Mouse (Mus musculus) hindbrain, embryonic 14.5 days (tissue): ENCODE data around the gene Wdr41. TPM values are rescaled to one million over a fixed set of nuclear protein-coding genes. Genes with fewer than 3 reads are reported as not detected.

Experiments used
- ATAC-seq: fragments of 200-750 bp; cut with Nextera tagmentation; 2 replicates; pipeline ENCODE4 v1.8.0; 2017; ENCODE audit warnings: moderate number of reproducible peaks, mild to moderate bottlenecking, moderate TSS enrichment, moderate library complexity; ENCODE audit not compliant: low FRiP score
- DNase-seq: peaks from one replicate; pipeline ENCODE4 v3.0.0-alpha.2; 2015; ENCODE audit warnings: low spot score
- H3K27ac ChIP-seq: fragments of 300-500 bp; sonication (generic); 2 replicates; pipeline ENCODE4 v1.5.1; 2014; ENCODE audit warnings: mild to moderate bottlenecking, moderate library complexity
- H3K27me3 ChIP-seq: fragments of 300-500 bp; sonication (generic); 2 replicates; pipeline ENCODE4 v1.6.1; 2014; ENCODE audit warnings: mild to moderate bottlenecking, low read length, mixed read lengths; ENCODE audit not compliant: control insufficient read depth, insufficient read depth
- H3K36me3 ChIP-seq: fragments of 300-500 bp; sonication (generic); replicated peaks from 2 replicates; pipeline ENCODE4 v1.6.1; 2014; ENCODE audit not compliant: control insufficient read depth, insufficient read depth
- H3K4me1 ChIP-seq: fragments of 300-500 bp; sonication (generic); replicated peaks from 2 replicates; pipeline ENCODE4 v1.6.1; 2014; ENCODE audit warnings: antibody characterized with exemption, low read length, mixed read lengths; ENCODE audit not compliant: control insufficient read depth, insufficient read depth
- H3K4me2 ChIP-seq: fragments of 300-500 bp; sonication (generic); replicated peaks from 2 replicates; pipeline ENCODE4 v1.6.1; 2014; ENCODE audit warnings: mild to moderate bottlenecking, moderate library complexity
- H3K4me3 ChIP-seq: fragments of 300-500 bp; sonication (generic); replicated peaks from 2 replicates; pipeline ENCODE4 v1.5.1; 2014; ENCODE audit warnings: mild to moderate bottlenecking, low read length
- H3K9ac ChIP-seq: fragments of 300-500 bp; sonication (generic); 2 replicates; pipeline ENCODE4 v1.6.1; 2014
- H3K9me3 ChIP-seq: fragments of 300-500 bp; sonication (generic); 2 replicates; pipeline ENCODE4 v1.6.1; 2016; ENCODE audit warnings: low read length; ENCODE audit not compliant: control insufficient read depth
- WGBS: fragments of 180-500 bp; shearing (Covaris S2); extraction: QIAGEN DNeasy Blood & Tissue Kit; methylation state at CpG from one replicate; pipeline ENCODE4 v1.1.7; 2014; 5-methylcytosine and 5-hydroxymethylcytosine counted together
- polyA plus RNA-seq: library from polyadenylated mRNA; unstranded; fragments of >200 nt; fragmentation: Nextera tagmentation; extraction: Ambion mirVana; gene quantifications from 2 replicates; pipeline ENCODE4 v1.2.1, GENCODE M21; 2014

Gene Wdr41
- 29.6 and 31.3 TPM in 2 replicates for polyA plus RNA-seq

DNA sequence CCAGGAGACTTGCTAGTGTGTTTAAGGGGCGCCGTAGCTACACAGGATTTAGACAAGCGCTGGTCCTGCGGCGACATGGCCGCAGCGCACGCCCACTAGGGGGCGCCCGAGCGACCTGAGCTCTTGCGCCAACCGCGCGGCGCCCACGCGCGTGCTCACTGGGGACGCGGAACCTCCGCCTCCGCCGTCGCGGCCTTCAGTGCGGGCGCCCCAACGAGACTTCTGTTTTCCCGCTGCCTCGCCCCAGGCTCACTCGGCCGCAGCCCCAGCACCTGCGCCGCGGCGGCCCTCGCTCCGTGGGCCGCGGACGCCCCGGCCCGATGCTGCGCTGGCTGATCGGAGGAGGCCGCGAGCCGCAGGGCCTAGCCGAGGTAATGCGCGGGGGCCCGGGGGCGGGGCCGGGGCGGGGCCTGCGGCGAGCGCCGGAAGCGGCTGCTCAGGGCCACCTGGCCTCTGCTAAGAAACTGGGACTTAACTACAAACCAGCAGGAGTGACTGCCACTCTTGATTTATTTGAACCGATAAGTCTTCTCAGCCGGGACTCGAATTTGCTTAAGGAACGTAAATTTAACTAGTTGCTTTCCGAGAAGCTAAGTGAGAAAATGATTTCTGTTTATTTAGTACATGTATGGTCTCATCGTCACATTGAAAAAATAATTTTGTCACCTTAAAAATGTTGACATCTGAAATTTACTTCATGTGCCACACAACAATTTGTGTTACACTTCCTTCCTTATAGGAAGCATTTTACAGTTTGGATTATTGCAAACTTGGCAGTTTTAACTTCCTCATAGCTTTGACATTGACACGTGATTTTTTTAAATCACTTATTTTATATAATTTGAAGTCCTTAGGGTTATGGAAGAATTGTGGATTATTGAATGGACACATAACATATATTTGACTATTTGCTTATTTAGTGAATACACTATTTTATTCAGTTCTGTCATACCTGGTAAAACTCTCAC lies at the start of gene Wdr41:
Gene Wdr41 (plus strand): TSS at position 126 of the 968 bp plus-strand sequence.
- Histone ChIP-seq H3K4me3 (peak within 1 kb of the TSS; percentile 87), H3K36me3 (peaks cover 8% of the 10 kb centered on the region; the same call in 1 of the 2 replicates), H3K4me1 (peaks cover 9% of the 10 kb centered on the region), H3K9ac (peak within 1 kb of the TSS; percentile 90), H3K27ac (peak within 1 kb of the TSS; percentile 97), H3K27me3 (no peaks in the 10 kb centered on the region), H3K4me2 (peak within 1 kb of the TSS; percentile 60), H3K9me3 (no peaks in the 10 kb centered on the region)
- peak; percentile 98 for ATAC-seq
- 3% methylated on average over 60 of the region's 68 CpGs for WGBS
- peak; percentile 96 for DNase-seq

DNA sequence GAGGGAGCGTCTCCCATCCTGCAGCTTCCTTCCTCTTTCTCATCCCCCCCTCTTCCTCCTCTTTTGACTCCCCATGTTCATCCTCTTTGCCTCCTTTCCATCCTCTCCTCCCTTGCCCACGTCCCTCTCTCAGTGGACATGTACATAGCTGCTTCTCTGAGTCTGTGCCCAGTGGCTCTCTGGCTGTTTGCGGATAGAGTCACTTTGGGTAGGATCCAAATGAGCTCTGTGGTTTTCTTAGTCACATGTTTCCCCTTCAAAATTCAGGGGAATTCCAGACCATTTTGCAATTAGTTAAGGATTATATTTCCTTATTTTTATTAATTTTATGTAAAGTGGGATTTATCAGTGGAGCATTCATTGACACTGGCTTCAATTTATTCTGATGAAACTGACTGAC lies 48.1 kb upstream of the Wdr41 start:
- Histone ChIP-seq H3K4me3 (no peak overlapping the region), H3K4me1 (no peaks in the 10 kb centered on the region; the same call in 1 of the 2 replicates), H3K9me3 (no peaks in the 10 kb centered on the region), H3K27ac (no peak overlapping the region), H3K4me2 (no peak overlapping the region), H3K27me3 (peaks cover 15% of the 10 kb centered on the region; the same call in 1 of the 2 replicates), H3K36me3 (no peaks in the 10 kb centered on the region), H3K9ac (no peak overlapping the region)
- DNase-seq = no peak
- no peak for ATAC-seq
- 67% methylated on average over 3 of the region's 3 CpGs for WGBS

- H3K4me1 ChIP-seq = no peaks in the 10 kb centered on the region
- ATAC-seq (no peak), DNase-seq (no peak)
- H3K27ac ChIP-seq = no peak overlapping the region
- no peaks in the 10 kb centered on the region for H3K9me3 ChIP-seq
- no peaks in the 10 kb centered on the region for H3K36me3 ChIP-seq
- peaks cover 17% of the 10 kb centered on the region; the same call in 1 of the 2 replicates for H3K27me3 ChIP-seq
- H3K4me3 ChIP-seq = no peak overlapping the region
- H3K9ac ChIP-seq = no peak overlapping the region
- 53% methylated on average over 5 of the region's 5 CpGs for WGBS
- H3K4me2 ChIP-seq = no peak overlapping the region
Observed at GRCm38 (mm10) chr13:94938418-94938817, 37.7 kb upstream of the Wdr41 start.

GRCm38 (mm10) chr13:94940104-94940503 lies 36.0 kb upstream of the Wdr41 start:
- Histone ChIP-seq H3K9ac (no peak overlapping the region), H3K4me2 (no peak overlapping the region), H3K27me3 (peaks cover 17% of the 10 kb centered on the region; the same call in 1 of the 2 replicates), H3K4me1 (no peaks in the 10 kb centered on the region), H3K4me3 (no peak overlapping the region), H3K27ac (no peak overlapping the region), H3K36me3 (no peaks in the 10 kb centered on the region), H3K9me3 (no peaks in the 10 kb centered on the region)
- ATAC-seq = no peak
- DNase-seq = no peak
- WGBS = 54% methylated on average over 5 of the region's 5 CpGs

DNA sequence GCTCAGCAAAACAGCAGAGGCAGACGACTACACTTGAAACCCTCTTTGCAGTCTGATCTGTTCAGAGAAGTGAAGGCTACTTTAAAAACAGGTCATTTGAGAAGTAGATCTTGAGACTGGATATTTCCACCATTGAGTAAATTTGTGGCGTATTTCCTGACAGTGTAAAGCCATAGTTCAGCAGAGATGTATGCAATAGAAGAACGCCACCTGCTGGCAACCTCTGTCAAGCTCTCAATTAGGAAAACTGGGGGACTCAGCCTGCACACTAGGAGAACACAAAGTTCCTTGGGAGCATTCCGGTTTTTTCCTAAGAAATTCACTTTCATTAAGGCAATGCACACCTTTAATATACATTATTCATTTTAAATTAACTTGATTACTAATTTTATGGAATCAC lies 34.9 kb upstream of the Wdr41 start:
- Histone ChIP-seq H3K9me3 (no peaks in the 10 kb centered on the region), H3K9ac (no peak overlapping the region), H3K4me1 (no peaks in the 10 kb centered on the region), H3K27me3 (peaks cover 17% of the 10 kb centered on the region; the same call in 1 of the 2 replicates), H3K4me2 (no peak overlapping the region), H3K36me3 (no peaks in the 10 kb centered on the region), H3K27ac (no peak overlapping the region), H3K4me3 (no peak overlapping the region)
- ATAC-seq = no peak
- peak; percentile 86 for DNase-seq
- WGBS = 17% methylated on average over 4 of the region's 4 CpGs

GRCm38 (mm10) chr13:94955941-94956340 lies 20.2 kb upstream of the Wdr41 start:
- no peak overlapping the region for H3K4me3 ChIP-seq
- H3K27ac ChIP-seq = no peak overlapping the region
- no peaks in the 10 kb centered on the region for H3K4me1 ChIP-seq
- no peak for ATAC-seq
- no peak for DNase-seq
- 0 out of 2 replicates have a peak, but pooled peaks cover 4% of the 10 kb centered on the region for H3K27me3 ChIP-seq
- H3K36me3 ChIP-seq = no peaks in the 10 kb centered on the region
- 81% methylated on average over 6 of the region's 6 CpGs for WGBS
- no peak overlapping the region for H3K4me2 ChIP-seq
- no peak overlapping the region for H3K9ac ChIP-seq
- no peaks in the 10 kb centered on the region for H3K9me3 ChIP-seq

DNA sequence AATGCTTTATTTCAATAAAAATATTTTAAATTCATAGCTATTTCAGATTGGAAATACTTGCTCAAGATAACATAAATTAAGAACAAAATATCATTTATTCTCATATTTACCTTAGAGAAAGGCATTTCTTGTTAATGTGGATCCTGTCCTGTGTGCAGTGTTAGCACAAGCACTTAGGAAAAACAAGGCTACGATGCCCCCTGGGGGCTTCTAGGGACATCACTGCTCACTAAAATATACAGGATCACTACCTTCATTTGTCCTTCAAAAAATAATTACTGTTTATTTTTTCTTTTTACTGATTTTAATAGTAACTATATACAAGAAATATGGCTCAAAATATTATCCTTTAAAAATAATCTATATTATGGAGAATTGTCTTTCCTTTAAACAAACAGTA lies 18.2 kb upstream of the Wdr41 start:
- Histone ChIP-seq H3K4me3 (no peak overlapping the region), H3K4me2 (no peak overlapping the region), H3K27ac (no peak overlapping the region), H3K9ac (no peak overlapping the region), H3K9me3 (no peaks in the 10 kb centered on the region), H3K4me1 (no peaks in the 10 kb centered on the region), H3K27me3 (no peaks in the 10 kb centered on the region), H3K36me3 (no peaks in the 10 kb centered on the region)
- ATAC-seq = no peak
- peak; percentile 49 for DNase-seq
- 60% methylated on average over 1 of the region's 1 CpGs for WGBS

GRCm38 (mm10) chr13:94969992-94970553 lies 6.1 kb upstream of the Wdr41 start:
- DNase-seq = no peak
- no peak overlapping the region for H3K9ac ChIP-seq
- 76% methylated on average over 9 of the region's 9 CpGs for WGBS
- H3K4me1 ChIP-seq = no peaks in the 10 kb centered on the region
- H3K4me2 ChIP-seq = no peak overlapping the region
- H3K9me3 ChIP-seq = no peaks in the 10 kb centered on the region
- H3K36me3 ChIP-seq = no peaks in the 10 kb centered on the region
- no peak overlapping the region for H3K4me3 ChIP-seq
- H3K27me3 ChIP-seq = no peaks in the 10 kb centered on the region
- no peak overlapping the region for H3K27ac ChIP-seq
- ATAC-seq = no peak

- 0 out of 2 replicates have a peak, but pooled peaks cover 3% of the 10 kb centered on the region for H3K36me3 ChIP-seq
- H3K4me2 ChIP-seq = peak overlapping the region; percentile 60
- H3K9me3 ChIP-seq = no peaks in the 10 kb centered on the region
- H3K27ac ChIP-seq = no peak overlapping the region; the same call in 1 of the 2 replicates
- DNase-seq = no peak
- 29% methylated on average over 9 of the region's 9 CpGs for WGBS
- H3K9ac ChIP-seq = peak overlapping the region; percentile 90
- H3K4me1 ChIP-seq = peaks cover 9% of the 10 kb centered on the region
- H3K4me3 ChIP-seq = peak overlapping the region; percentile 87
- no peak for ATAC-seq
- H3K27me3 ChIP-seq = no peaks in the 10 kb centered on the region
Observed at GRCm38 (mm10) chr13:94975828-94976218, 321 bp upstream of the Wdr41 start.
